Mouse (Mus musculus) midbrain, embryonic 12.5 days (tissue): ENCODE data around the gene Olfr633. TPM values are rescaled to one million over a fixed set of nuclear protein-coding genes. Genes with fewer than 3 reads are reported as not detected.

Experiments
- polyA plus RNA-seq: library from polyadenylated mRNA; unstranded; fragments of >200 nt; fragmentation: Nextera tagmentation; extraction: Ambion mirVana; gene quantifications from 2 replicates; pipeline ENCODE4 v1.2.1, GENCODE M21; 2016

The Olfr633 gene
- polyA plus RNA-seq, 1 experiment from 2014 or later: not detected

Other genes with a start within 250 kb of the Olfr633 start
- gene Olfr243, start 229.8 kb upstream of the Olfr633 start, polyA plus RNA-seq: not detected in 2 replicates
- gene Olfr628, start 214.1 kb upstream of the Olfr633 start, polyA plus RNA-seq: not detected in 2 replicates
- gene Olfr629, start 199.5 kb upstream of the Olfr633 start, polyA plus RNA-seq: not detected in 2 replicates
- gene Olfr630, start 187.1 kb upstream of the Olfr633 start, polyA plus RNA-seq: not detected in 2 replicates
- not detected in 2 replicates for gene Olfr69, start 172.8 kb upstream of the Olfr633 start, polyA plus RNA-seq
- gene Olfr68, start 164.7 kb upstream of the Olfr633 start, polyA plus RNA-seq: not detected in 2 replicates
- not detected in 2 replicates for gene Olfr67, start 152.6 kb upstream of the Olfr633 start, polyA plus RNA-seq
- gene Hbb-bt, start 130.4 kb upstream of the Olfr633 start, polyA plus RNA-seq: 769 and 928 TPM in 2 replicates
- gene Hbb-bs, start 116.3 kb upstream of the Olfr633 start, polyA plus RNA-seq: 643 and 809 TPM in 2 replicates
- not detected in 2 replicates for gene Hbb-bh2, start 103.9 kb upstream of the Olfr633 start, polyA plus RNA-seq
- gene Hbb-bh1, start 101.3 kb upstream of the Olfr633 start, polyA plus RNA-seq: 623 and 675 TPM in 2 replicates
- 8,301 and 9,167 TPM in 2 replicates for gene Hbb-y, start 91.2 kb upstream of the Olfr633 start, polyA plus RNA-seq
- gene Olfr66, start 58.2 kb upstream of the Olfr633 start, polyA plus RNA-seq: not detected in 2 replicates
- not detected in 2 replicates for gene Olfr64, start 50.0 kb upstream of the Olfr633 start, polyA plus RNA-seq
- gene Olfr65, start 41.0 kb upstream of the Olfr633 start, polyA plus RNA-seq: not detected in 2 replicates
- gene Olfr631, start 15.6 kb upstream of the Olfr633 start, polyA plus RNA-seq: not detected in 2 replicates
- not detected in 2 replicates for gene Olfr632, start 10.1 kb upstream of the Olfr633 start, polyA plus RNA-seq
- not detected in 2 replicates for gene Olfr635, start 26.7 kb downstream of the Olfr633 start, polyA plus RNA-seq
- not detected in 2 replicates for gene Olfr638, start 54.3 kb downstream of the Olfr633 start, polyA plus RNA-seq
- gene Olfr639, start 72.9 kb downstream of the Olfr633 start, polyA plus RNA-seq: 0.04 TPM in 1 of 2 replicates, not detected in the other
- not detected in 2 replicates for gene Olfr640, start 81.1 kb downstream of the Olfr633 start, polyA plus RNA-seq
- gene Olfr641, start 91.0 kb downstream of the Olfr633 start, polyA plus RNA-seq: not detected in 2 replicates
- gene Olfr642, start 108.2 kb downstream of the Olfr633 start, polyA plus RNA-seq: not detected in 2 replicates
- gene 4930516K23Rik, start 117.0 kb downstream of the Olfr633 start, polyA plus RNA-seq: not detected in 2 replicates
- not detected in 2 replicates for gene Olfr644, start 127.4 kb downstream of the Olfr633 start, polyA plus RNA-seq
- not detected in 2 replicates for gene Olfr645, start 141.0 kb downstream of the Olfr633 start, polyA plus RNA-seq
- gene Olfr646, start 160.4 kb downstream of the Olfr633 start, polyA plus RNA-seq: not detected in 2 replicates
- not detected in 2 replicates for gene Ubqln5, start 185.4 kb downstream of the Olfr633 start, polyA plus RNA-seq
- not detected in 2 replicates for gene Olfr643, start 193.0 kb downstream of the Olfr633 start, polyA plus RNA-seq
- gene Ubqln3, start 198.8 kb downstream of the Olfr633 start, polyA plus RNA-seq: not detected in 2 replicates
- not detected in 2 replicates for gene Ubqlnl, start 206.1 kb downstream of the Olfr633 start, polyA plus RNA-seq
- gene Olfm5, start 220.4 kb downstream of the Olfr633 start, polyA plus RNA-seq: not detected in 2 replicates
- 0.45 and 0.47 TPM in 2 replicates for gene Olfr648, start 239.0 kb downstream of the Olfr633 start, polyA plus RNA-seq